ENCODE assay signal across 34 mouse cellular contexts in genomic region chr10:127587776-127588175, GRCm38 (mm10). TPM values are rescaled to one million over a fixed set of nuclear protein-coding genes. Genes with fewer than 3 reads are reported as not detected.
DNase-seq lines count a peak whose midpoint lies in the region; ATAC-seq and TF ChIP-seq lines count a peak whose summit lies in the region.
"Had no signal": no experiment of that assay in that cellular context is flagged by ENCODE, and none has a peak within 500 bp of the region (broad histone marks: within the 10 kb centered on the region; RNA-seq: fewer than 3 reads in every experiment).

No protein-coding gene starts in this region.

- DNase-seq in layer of hippocampus, adult 2 months (ENCODE audit: low spot score in 2 of 2): no peak
- no peak for DNase-seq in layer of hippocampus, postnatal 25 days (ENCODE audit: extremely low spot score in 1 of 2, low spot score in 1 of 2)
- no peak for DNase-seq in right cerebral cortex, postnatal 25 days
- DNase-seq in thymus, postnatal 10 days (ENCODE audit: low spot score in 2 of 2): no peak
- DNase-seq: adrenal gland, adult 2 months; cerebellum, adult 2 months; cerebellum, postnatal 14 days; forebrain, postnatal 0 days; gastrocnemius, postnatal 10 days; heart, postnatal 36 days; kidney, adult 8-10 months; kidney, postnatal 10 days; layer of hippocampus, adult 9-11 months; lung, postnatal 36 days; right cerebral cortex, adult 18-20 months; right cerebral cortex, postnatal 4 days; thymus, postnatal 25 days had no signal

- peaks cover 9% of the 10 kb centered on the region for H3K4me1 ChIP-seq in bone marrow, adult 2 months (ENCODE audit: control insufficient read depth, insufficient read depth, low read length)
- no peaks in the 10 kb centered on the region for H3K4me1 ChIP-seq in intestine, postnatal 0 days (replicated peaks; ENCODE audit: control insufficient read depth, insufficient read depth, low read length)
- H3K4me1 ChIP-seq: forebrain, embryonic 12.5 days; midbrain, embryonic 15.5 days had no signal

- no peak overlapping the region for H3K9ac ChIP-seq in intestine, postnatal 0 days (ENCODE audit: low read depth, low read length)
- H3K9ac ChIP-seq: embryonic facial prominence, embryonic 15.5 days; forebrain, embryonic 12.5 days; forebrain, postnatal 0 days; hindbrain, embryonic 12.5 days; intestine, embryonic 15.5 days; liver, embryonic 15.5 days; midbrain, embryonic 15.5 days; neural tube, embryonic 12.5 days; stomach, embryonic 15.5 days had no signal

- whole genome bisulfite sequencing in bone marrow, adult 2 months: 19% methylated on average over 8 of the region's 8 CpGs
- 86% methylated on average over 8 of the region's 8 CpGs for WGBS in intestine, postnatal 0 days

- no peaks in the 10 kb centered on the region for H3K27me3 ChIP-seq in intestine, postnatal 0 days (replicated peaks; ENCODE audit: control insufficient read depth, insufficient read depth, low read length)
- H3K27me3 ChIP-seq: embryonic facial prominence, embryonic 15.5 days; forebrain, embryonic 12.5 days; hindbrain, embryonic 12.5 days; intestine, embryonic 15.5 days; liver, embryonic 15.5 days; midbrain, embryonic 15.5 days; neural tube, embryonic 12.5 days; stomach, embryonic 15.5 days had no signal

- H3K27ac ChIP-seq in layer of hippocampus, adult 2 months: peak overlapping the region; percentile 36; the same call in 1 of the 2 replicates
- H3K27ac ChIP-seq in bone marrow, adult 2 months (ENCODE audit: control insufficient read depth, insufficient read depth, low read depth, low read length, poor library complexity): 0 out of 2 replicates have a peak overlapping the region, but pooled peaks have one; percentile 25
- H3K27ac ChIP-seq in intestine, postnatal 0 days (ENCODE audit: low read depth, low read length): no peak overlapping the region
- H3K27ac ChIP-seq: embryonic facial prominence, embryonic 10.5 days; embryonic facial prominence, embryonic 15.5 days; forebrain, embryonic 12.5 days; hindbrain, embryonic 12.5 days; hindbrain, postnatal 0 days; intestine, embryonic 15.5 days; liver, embryonic 15.5 days; midbrain, embryonic 15.5 days; neural tube, embryonic 12.5 days; stomach, embryonic 15.5 days had no signal

- no peaks in the 10 kb centered on the region for H3K9me3 ChIP-seq in intestine, postnatal 0 days (ENCODE audit: control insufficient read depth)
- H3K9me3 ChIP-seq: embryonic facial prominence, embryonic 10.5 days; embryonic facial prominence, embryonic 15.5 days; forebrain, embryonic 12.5 days; hindbrain, embryonic 12.5 days; intestine, embryonic 15.5 days; liver, embryonic 15.5 days; midbrain, embryonic 15.5 days; neural tube, embryonic 12.5 days; stomach, embryonic 15.5 days had no signal

- no peak for TF ChIP-seq POLR2A in bone marrow, adult 2 months (IDR thresholded peaks at IDR 0.05; ENCODE audit: borderline replicate concordance, control insufficient read depth, low read depth, low read length)

- no peak for TF ChIP-seq CTCF in layer of hippocampus, adult 2 months (conservative IDR thresholded peaks at IDR 0.05)
- no peak for TF ChIP-seq CTCF in bone marrow, adult 2 months (IDR thresholded peaks at IDR 0.05; ENCODE audit: control insufficient read depth, insufficient read depth, low read length)
- TF ChIP-seq CTCF in intestine, postnatal 0 days (IDR thresholded peaks at IDR 0.05; ENCODE audit: low read depth): no peak

- H3K36me3 ChIP-seq in intestine, postnatal 0 days (ENCODE audit: control insufficient read depth, insufficient read depth): peaks cover 72% of the 10 kb centered on the region

- H3K4me2 ChIP-seq in intestine, postnatal 0 days (replicated peaks; ENCODE audit: low read depth): no peak overlapping the region
- H3K4me2 ChIP-seq: embryonic facial prominence, embryonic 15.5 days; forebrain, embryonic 12.5 days; heart, embryonic 11.5 days; hindbrain, embryonic 12.5 days; intestine, embryonic 15.5 days; liver, embryonic 15.5 days; midbrain, embryonic 15.5 days; neural tube, embryonic 12.5 days; stomach, embryonic 15.5 days had no signal

- ATAC-seq in granulocyte monocyte progenitor cell, adult 5-6 weeks (replicated peaks; ENCODE audit: poor library complexity, severe bottlenecking): peak; percentile 40
- no peak for ATAC-seq in intestine, postnatal 0 days
- ATAC-seq: activated CD4-positive, CD25-positive, alpha-beta regulatory T cell, adult 4 months; forebrain, postnatal 0 days; hindbrain, postnatal 0 days; intestine, embryonic 15.5 days; midbrain, embryonic 15.5 days had no signal

- no peak overlapping the region for H3K4me3 ChIP-seq in layer of hippocampus, adult 2 months
- H3K4me3 ChIP-seq in bone marrow, adult 2 months (replicated peaks; ENCODE audit: control insufficient read depth, low read depth, low read length): no peak overlapping the region
- no peak overlapping the region for H3K4me3 ChIP-seq in intestine, postnatal 0 days (ENCODE audit: low read depth, low read length)
- H3K4me3 ChIP-seq: embryonic facial prominence, embryonic 10.5 days; embryonic facial prominence, embryonic 15.5 days; forebrain, embryonic 12.5 days; hindbrain, embryonic 12.5 days; intestine, embryonic 15.5 days; liver, embryonic 15.5 days; midbrain, embryonic 15.5 days; myocyte; neural tube, embryonic 12.5 days; stomach, embryonic 15.5 days had no signal

RNA-seq across cellular contexts. Expression of gene Lrp1, which starts 33.2 kb away (rescaled TPM):
- 100 to 1,000 TPM; 288 to 310 TPM for total RNA-seq in layer of hippocampus, adult 2 months (2021)
- total RNA-seq in layer of hippocampus, postnatal 25 days (2021): 100 to 1,000 TPM; 259 to 316 TPM
- polyA plus RNA-seq in bone marrow, adult 2 months (2011; ENCODE audit: insufficient read depth, insufficient read length, low replicate concordance, missing spikeins): 23.5 and 48.3 TPM in 2 replicates
- total RNA-seq in granulocyte monocyte progenitor cell, adult 5-6 weeks (2014; fragmentation: Nextera tagmentation): 13.9 and 15.0 TPM in 2 replicates
- 5.7 and 18.1 TPM in 2 replicates for total RNA-seq in granulocyte monocyte progenitor cell, adult 5-6 weeks (2017)
- polyA plus RNA-seq in intestine, postnatal 0 days (2015; fragmentation: Nextera tagmentation; extraction: Ambion mirVana): 28.9 and 33.4 TPM in 2 replicates

RNA-seq across cellular contexts. Expression of gene Nxph4, which starts 53.4 kb away (rescaled TPM):
- total RNA-seq in layer of hippocampus, adult 2 months (2021): 1 to 10 TPM; 1.2 to 1.6 TPM
- total RNA-seq in layer of hippocampus, postnatal 25 days (2021): 1 to 10 TPM; 1.9 to 2.1 TPM
- not detected in 2 replicates for polyA plus RNA-seq in bone marrow, adult 2 months (2011; ENCODE audit: insufficient read depth, insufficient read length, low replicate concordance, missing spikeins)
- not detected in 2 replicates for total RNA-seq in granulocyte monocyte progenitor cell, adult 5-6 weeks (2014; fragmentation: Nextera tagmentation)
- total RNA-seq in granulocyte monocyte progenitor cell, adult 5-6 weeks (2017): not detected in 2 replicates
- 2.9 and 4.5 TPM in 2 replicates for polyA plus RNA-seq in intestine, postnatal 0 days (2015; fragmentation: Nextera tagmentation; extraction: Ambion mirVana)
- total RNA-seq: liver, adult 2 months had no signal
- polyA plus RNA-seq: activated CD4-positive, CD25-positive, alpha-beta regulatory T cell, adult 4 months; liver, adult 2 months; liver, embryonic 15.5 days had no signal

RNA-seq across cellular contexts. Expression of gene Stat6, which starts 55.0 kb away (rescaled TPM):
- total RNA-seq in layer of hippocampus, adult 2 months (2021): 1 to 10 TPM; 6.4 to 6.7 TPM
- total RNA-seq in layer of hippocampus, postnatal 25 days (2021): 1 to 10 TPM; 4.1 to 7.2 TPM
- polyA plus RNA-seq in bone marrow, adult 2 months (2011; ENCODE audit: insufficient read depth, insufficient read length, low replicate concordance, missing spikeins): 31.6 and 60.1 TPM in 2 replicates
- total RNA-seq in granulocyte monocyte progenitor cell, adult 5-6 weeks (2014; fragmentation: Nextera tagmentation): 71.6 and 82.1 TPM in 2 replicates
- total RNA-seq in granulocyte monocyte progenitor cell, adult 5-6 weeks (2017): 46.0 and 67.5 TPM in 2 replicates
- 27.1 and 29.2 TPM in 2 replicates for polyA plus RNA-seq in intestine, postnatal 0 days (2015; fragmentation: Nextera tagmentation; extraction: Ambion mirVana)

Comparison
In these comparisons a context has a peak if more than half of its experiments do, and no peak if none do; other contexts are left out.
1. RNA of gene Lrp1, which starts 33.2 kb away (total RNA-seq): 259 to 316 TPM in layer of hippocampus, postnatal 25 days and 288 to 310 TPM in layer of hippocampus, adult 2 months; 5.7 to 18.1 TPM in granulocyte monocyte progenitor cell, adult 5-6 weeks; every median in the first group is over 10 times any median in the second.
2. RNA of gene Stat6, which starts 55.0 kb away (total RNA-seq): 46.0 to 82.1 TPM in granulocyte monocyte progenitor cell, adult 5-6 weeks; 4.1 to 7.2 TPM in layer of hippocampus, postnatal 25 days and 6.4 to 6.7 TPM in layer of hippocampus, adult 2 months; every median in the first group is over 4 times any median in the second.